Mouse (Mus musculus): ENCODE results near the gene Map3k7cl.

- TF ChIP-seq MAFK (IDR thresholded peaks at IDR 0.05; ENCODE audit: insufficient read depth, low read depth, low read length) (no peak), HCFC1 (IDR thresholded peaks at IDR 0.05; ENCODE audit: borderline replicate concordance, insufficient read depth, low read length) (no peak), ZNF384 (IDR thresholded peaks at IDR 0.05; ENCODE audit: low read depth, low read length) (no peak), ZC3H11A (IDR thresholded peaks at IDR 0.05; ENCODE audit: borderline replicate concordance, low read depth, low read length) (no peak)
These were observed 85.0 kb downstream of the Map3k7cl start for GRCm38 (mm10) chr16:87638098-87638497.

All from ES-E14 (cell line).